Mouse (Mus musculus): Measurements from ENCODE around the gene Eef1akmt3. TPM values are rescaled to one million over a fixed set of nuclear protein-coding genes. Genes with fewer than 3 reads are reported as not detected.
"Not testable (repeated sequence)": the region's sequence is repeated elsewhere in the genome, so short reads cannot be mapped to it uniquely, and the experiment has no call there.

The Eef1akmt3 gene
- polyA plus RNA-seq, 1 experiment from 2014 or later: 0.16 TPM

DNA sequence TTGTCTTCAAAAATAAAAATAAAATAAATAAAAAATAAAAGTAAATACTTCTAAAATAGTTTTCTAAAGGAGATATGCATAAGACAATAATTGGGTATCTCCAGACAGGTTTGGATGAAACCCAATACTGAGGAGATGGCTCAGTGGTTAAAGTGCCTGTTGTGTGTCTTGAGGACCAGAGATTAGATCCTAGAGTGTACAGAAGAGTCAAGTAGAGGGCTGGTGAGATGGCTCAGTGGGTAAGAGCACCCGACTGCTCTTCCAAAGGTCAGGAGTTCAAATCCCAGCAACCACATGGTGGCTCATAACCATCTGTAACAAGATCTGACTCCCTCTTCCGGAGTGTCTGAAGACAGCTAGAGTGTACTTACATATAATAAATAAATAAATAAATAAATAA, 31.7 kb upstream of the Eef1akmt3 start:
- not testable (repeated sequence) for ATAC-seq (replicated peaks; ENCODE audit: extremely low read depth, insufficient read depth, low FRiP score); H3K4me3 ChIP-seq (ENCODE audit: low read length); H3K9me3 ChIP-seq (replicated peaks; ENCODE audit: control insufficient read depth, low read length); H3K27ac ChIP-seq (ENCODE audit: low read length); H3K36me3 ChIP-seq (ENCODE audit: control insufficient read depth, insufficient read depth); H3K4me2 ChIP-seq (ENCODE audit: low read depth, low read length); H3K9ac ChIP-seq (ENCODE audit: low read length)
- H3K4me1 ChIP-seq (ENCODE audit: control insufficient read depth, insufficient read depth, low read length): peaks cover 17% of the 10 kb centered on the region
- H3K27me3 ChIP-seq (ENCODE audit: control insufficient read depth, insufficient read depth, low read length): peaks cover 24% of the 10 kb centered on the region
- 79% methylated on average over 2 of the region's 2 CpGs for WGBS

DNA sequence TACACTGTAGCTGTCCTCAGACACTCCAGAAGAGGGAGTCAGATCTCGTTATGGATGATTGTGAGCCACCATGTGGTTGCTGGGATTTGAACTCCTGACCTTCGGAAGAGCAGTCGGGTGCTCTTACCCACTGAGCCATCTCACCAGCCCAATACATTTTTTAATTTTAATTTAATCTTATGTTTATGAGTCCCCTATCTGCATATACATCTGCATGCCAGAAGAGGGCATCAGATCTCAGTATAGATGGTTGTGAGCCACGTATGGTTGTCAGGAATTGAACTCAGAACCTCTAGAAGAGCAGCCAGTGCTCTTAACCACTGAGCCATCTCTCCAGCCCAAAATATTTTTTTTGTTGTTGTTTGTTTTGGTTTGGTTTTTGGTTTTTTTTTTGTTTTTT, 31.0 kb upstream of the Eef1akmt3 start:
- not testable (repeated sequence) for H3K9me3 ChIP-seq (replicated peaks; ENCODE audit: control insufficient read depth, low read length); ATAC-seq (replicated peaks; ENCODE audit: extremely low read depth, insufficient read depth, low FRiP score); H3K4me2 ChIP-seq (ENCODE audit: low read depth, low read length); H3K9ac ChIP-seq (ENCODE audit: low read length); H3K4me3 ChIP-seq (ENCODE audit: low read length); H3K27ac ChIP-seq (ENCODE audit: low read length)
- Histone ChIP-seq H3K4me1 (ENCODE audit: control insufficient read depth, insufficient read depth, low read length) (peaks cover 17% of the 10 kb centered on the region), H3K27me3 (ENCODE audit: control insufficient read depth, insufficient read depth, low read length) (peaks cover 18% of the 10 kb centered on the region), H3K36me3 (ENCODE audit: control insufficient read depth, insufficient read depth) (peaks cover 12% of the 10 kb centered on the region)
- 92% methylated on average over 4 of the region's 4 CpGs for WGBS

DNA sequence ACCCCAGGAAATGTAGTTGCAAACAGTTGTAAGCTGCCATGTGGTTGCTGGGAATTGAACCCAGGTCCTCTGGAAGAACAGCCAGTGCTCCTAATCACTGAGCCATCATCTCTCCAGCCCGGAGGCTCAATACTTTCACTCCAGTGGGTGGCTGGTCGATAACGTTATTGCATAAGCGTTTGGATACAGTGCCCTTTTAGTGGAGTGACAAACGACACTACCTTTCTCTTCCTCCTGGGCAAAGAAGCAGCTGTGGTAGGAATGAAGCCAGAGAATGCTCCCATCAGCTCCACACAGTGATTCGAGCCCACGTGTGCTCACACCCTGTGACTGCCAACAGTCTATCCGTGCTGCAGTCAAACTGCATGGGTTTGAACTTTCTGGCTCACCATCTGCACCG, 29.9 kb upstream of the Eef1akmt3 start:
- peak overlapping the region; percentile 76 for H3K4me3 ChIP-seq (ENCODE audit: low read length)
- peak overlapping the region; percentile 78 for H3K9ac ChIP-seq (ENCODE audit: low read length)
- no peaks in the 10 kb centered on the region for H3K9me3 ChIP-seq (replicated peaks; ENCODE audit: control insufficient read depth, low read length)
- no peak for ATAC-seq (replicated peaks; ENCODE audit: extremely low read depth, insufficient read depth, low FRiP score)
- peaks cover 17% of the 10 kb centered on the region for H3K4me1 ChIP-seq (ENCODE audit: control insufficient read depth, insufficient read depth, low read length)
- peak overlapping the region; percentile 97 for H3K4me2 ChIP-seq (ENCODE audit: low read depth, low read length)
- peaks cover 23% of the 10 kb centered on the region for H3K36me3 ChIP-seq (ENCODE audit: control insufficient read depth, insufficient read depth)
- WGBS: 69% methylated on average over 9 of the region's 9 CpGs
- H3K27ac ChIP-seq (ENCODE audit: low read length): no peak overlapping the region
- H3K27me3 ChIP-seq (ENCODE audit: control insufficient read depth, insufficient read depth, low read length): peaks cover 9% of the 10 kb centered on the region

DNA sequence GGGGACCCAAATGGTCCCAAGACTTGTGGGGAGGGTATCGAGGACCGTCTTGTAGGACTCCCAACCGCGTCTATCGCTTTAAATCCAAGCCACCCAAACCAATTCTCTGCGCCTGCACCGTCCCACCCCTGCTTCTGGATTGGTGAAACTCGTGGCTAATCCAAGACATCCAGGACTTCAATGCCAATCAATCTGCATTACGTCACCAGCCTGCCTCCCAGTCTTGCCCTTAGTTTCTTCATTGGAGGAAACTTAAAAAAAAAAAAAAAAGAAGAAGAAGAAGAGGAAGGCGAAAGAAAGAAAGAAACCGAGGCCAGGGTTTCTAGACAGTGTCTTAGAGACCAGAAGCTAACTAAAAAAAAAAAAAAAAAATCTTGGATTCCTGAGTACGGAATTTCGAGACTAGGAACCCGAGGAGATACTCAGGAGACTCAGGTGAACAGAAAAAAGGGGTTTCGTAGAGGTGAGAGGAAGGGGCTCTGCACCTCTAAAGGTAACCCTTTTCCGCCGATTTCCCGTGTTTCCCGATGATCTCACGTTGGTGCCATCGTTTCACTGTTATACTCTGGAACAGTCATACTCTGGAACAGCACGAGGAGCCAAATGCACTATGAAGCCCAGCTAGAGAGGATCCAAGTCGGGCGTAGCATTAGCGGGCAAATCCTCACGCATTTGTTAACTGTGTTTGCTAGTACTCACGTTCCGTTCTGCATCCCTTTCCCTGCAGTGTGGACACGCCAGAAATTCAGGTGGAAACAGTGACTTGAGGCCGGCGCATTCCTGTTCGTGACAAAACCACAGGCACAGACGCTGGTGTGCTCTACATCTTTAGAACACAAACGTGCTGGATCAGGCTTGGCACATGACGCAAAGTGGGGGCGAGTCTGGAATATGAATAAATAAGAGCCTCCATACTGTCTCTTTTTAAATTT, 29.1 kb upstream of the Eef1akmt3 start, which contains the start of gene Tspan31:
TSS of gene Tspan31 (minus strand) at position 75 of the 932 bp plus-strand sequence.
- H3K9me3 ChIP-seq (replicated peaks; ENCODE audit: control insufficient read depth, low read length): no peaks in the 10 kb centered on the region
- H3K36me3 ChIP-seq (ENCODE audit: control insufficient read depth, insufficient read depth): peaks cover 30% of the 10 kb centered on the region
- peak within 1 kb of the TSS; percentile 97 for H3K4me2 ChIP-seq (ENCODE audit: low read depth, low read length)
- H3K4me3 ChIP-seq (ENCODE audit: low read length): peak within 1 kb of the TSS; percentile 76
- peaks cover 17% of the 10 kb centered on the region for H3K4me1 ChIP-seq (ENCODE audit: control insufficient read depth, insufficient read depth, low read length)
- ATAC-seq (replicated peaks; ENCODE audit: extremely low read depth, insufficient read depth, low FRiP score): peak; percentile 90
- peaks cover 5% of the 10 kb centered on the region for H3K27me3 ChIP-seq (ENCODE audit: control insufficient read depth, insufficient read depth, low read length)
- 2% methylated on average over 36 of the region's 36 CpGs for WGBS
- H3K27ac ChIP-seq (ENCODE audit: low read length): peak within 1 kb of the TSS; percentile 88
- H3K9ac ChIP-seq (ENCODE audit: low read length): peak within 1 kb of the TSS; percentile 80

DNA sequence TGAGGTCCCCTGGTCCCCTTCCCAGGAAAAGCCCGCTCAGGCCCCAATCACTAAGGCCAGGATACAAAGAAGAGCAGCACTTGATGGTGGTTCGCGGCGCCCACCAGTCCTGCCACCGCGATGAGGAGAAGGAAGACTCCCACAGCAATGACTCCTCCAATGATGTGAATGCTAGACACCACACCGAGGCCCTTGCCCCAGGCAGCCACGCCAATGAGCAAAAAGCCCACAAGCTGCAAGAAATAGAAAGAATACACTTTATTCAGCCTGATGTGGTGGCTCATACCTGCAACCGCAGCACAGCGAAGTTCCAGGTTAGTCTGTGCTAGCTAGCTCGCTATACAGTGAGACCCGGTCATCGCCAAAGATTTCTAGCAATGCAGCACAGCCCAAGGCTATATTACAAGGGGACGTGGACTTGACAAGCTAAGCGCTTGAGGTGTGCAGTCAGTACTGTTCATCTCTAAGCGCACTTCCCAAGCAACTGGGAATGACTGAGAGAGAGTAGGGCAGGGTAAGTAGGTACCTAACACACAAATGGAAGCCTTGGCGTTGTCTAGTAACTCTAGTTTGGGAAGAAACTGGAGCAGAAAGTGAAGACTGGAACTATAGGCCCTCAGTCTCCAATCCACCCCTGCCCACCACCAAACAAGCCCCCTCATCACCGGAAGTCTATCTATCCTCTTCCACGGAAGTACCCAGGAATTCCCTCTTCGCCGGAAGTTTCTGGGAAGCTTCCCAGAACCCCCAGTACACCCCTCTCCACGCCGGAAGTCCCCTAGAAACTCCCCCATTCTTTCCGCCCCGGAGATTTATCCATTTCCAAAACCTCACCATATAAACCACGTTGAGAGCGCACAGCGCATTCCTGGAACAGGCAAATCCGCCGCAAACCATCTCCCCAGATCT, 28.2 kb upstream of the Eef1akmt3 start:
- Histone ChIP-seq H3K4me1 (ENCODE audit: control insufficient read depth, insufficient read depth, low read length) (peaks cover 21% of the 10 kb centered on the region), H3K9ac (ENCODE audit: low read length) (peak overlapping the region; percentile 80), H3K4me2 (ENCODE audit: low read depth, low read length) (peak overlapping the region; percentile 83), H3K27ac (ENCODE audit: low read length) (peak overlapping the region; percentile 88), H3K36me3 (ENCODE audit: control insufficient read depth, insufficient read depth) (peaks cover 38% of the 10 kb centered on the region), H3K9me3 (replicated peaks; ENCODE audit: control insufficient read depth, low read length) (no peaks in the 10 kb centered on the region), H3K4me3 (ENCODE audit: low read length) (peak overlapping the region; percentile 76), H3K27me3 (ENCODE audit: control insufficient read depth, insufficient read depth, low read length) (no peaks in the 10 kb centered on the region)
- WGBS: 7% methylated on average over 30 of the region's 30 CpGs
- ATAC-seq (replicated peaks; ENCODE audit: extremely low read depth, insufficient read depth, low FRiP score): peak; percentile 35

DNA sequence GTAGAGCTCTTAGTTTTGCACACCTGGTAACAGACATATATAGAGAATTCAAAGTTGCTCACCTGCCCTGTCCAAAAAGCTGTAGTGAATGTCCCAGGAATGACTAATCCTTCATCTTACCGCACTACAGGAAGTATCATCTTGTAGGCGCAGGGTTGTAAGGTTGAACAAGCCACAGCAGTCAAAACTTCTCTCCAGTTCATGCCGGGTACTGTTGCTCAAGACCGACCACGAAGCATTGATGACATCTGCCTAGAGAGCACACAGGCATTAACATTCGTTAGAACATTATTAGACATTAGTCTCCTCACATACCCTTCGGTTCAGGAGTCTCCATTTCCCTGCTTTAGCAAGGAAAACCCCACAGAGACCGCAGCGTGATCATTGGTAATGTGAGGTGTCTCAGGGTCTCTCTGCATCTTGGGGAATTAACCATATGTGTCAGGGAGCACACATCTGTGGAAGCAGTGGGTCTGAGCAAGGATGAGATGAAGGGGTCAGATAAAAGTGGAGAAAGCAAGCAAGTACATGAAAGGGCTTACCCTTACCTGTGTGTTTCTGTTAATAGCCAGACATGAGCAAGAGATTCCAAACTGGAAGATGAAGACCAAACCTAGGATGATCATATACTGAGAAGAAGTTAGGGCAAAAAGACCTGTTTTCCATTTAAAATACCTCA, 27.2 kb upstream of the Eef1akmt3 start:
- no peak for ATAC-seq (replicated peaks; ENCODE audit: extremely low read depth, insufficient read depth, low FRiP score)
- Histone ChIP-seq H3K27me3 (ENCODE audit: control insufficient read depth, insufficient read depth, low read length) (no peaks in the 10 kb centered on the region), H3K9me3 (replicated peaks; ENCODE audit: control insufficient read depth, low read length) (no peaks in the 10 kb centered on the region), H3K4me2 (ENCODE audit: low read depth, low read length) (peak overlapping the region; percentile 83), H3K9ac (ENCODE audit: low read length) (no peak overlapping the region), H3K27ac (ENCODE audit: low read length) (no peak overlapping the region), H3K4me1 (ENCODE audit: control insufficient read depth, insufficient read depth, low read length) (peaks cover 23% of the 10 kb centered on the region), H3K36me3 (ENCODE audit: control insufficient read depth, insufficient read depth) (peaks cover 38% of the 10 kb centered on the region), H3K4me3 (ENCODE audit: low read length) (no peak overlapping the region)
- 73% methylated on average over 9 of the region's 9 CpGs for WGBS

DNA sequence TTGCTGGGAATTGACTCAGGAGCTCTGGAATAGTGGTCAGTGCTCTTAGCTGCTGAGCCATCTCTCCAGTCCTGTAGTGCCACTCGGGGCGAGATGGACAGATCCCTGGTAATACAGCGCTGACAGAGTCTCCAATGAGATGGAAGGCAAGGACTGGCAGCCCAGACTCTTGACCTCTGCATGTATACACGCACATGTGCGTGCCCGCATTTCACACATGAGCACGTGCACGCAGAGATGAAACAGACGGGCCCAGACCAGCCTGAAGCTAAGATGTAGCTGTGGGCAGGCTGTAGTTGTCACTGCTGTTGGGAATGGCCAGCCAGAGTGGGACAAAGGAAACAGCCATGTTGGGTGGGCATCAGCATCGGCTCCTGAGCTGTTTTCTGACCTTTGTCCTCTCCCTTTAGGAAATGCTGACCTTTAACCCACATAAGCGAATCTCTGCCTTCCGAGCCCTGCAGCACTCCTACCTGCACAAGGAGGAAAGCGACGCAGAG, 25.3 kb upstream of the Eef1akmt3 start:
- Histone ChIP-seq H3K27me3 (ENCODE audit: control insufficient read depth, insufficient read depth, low read length) (peaks cover under 1% of the 10 kb centered on the region; the same call in 1 of the 2 replicates), H3K4me3 (ENCODE audit: low read length) (no peak overlapping the region), H3K27ac (ENCODE audit: low read length) (no peak overlapping the region), H3K36me3 (ENCODE audit: control insufficient read depth, insufficient read depth) (peaks cover 38% of the 10 kb centered on the region), H3K4me1 (ENCODE audit: control insufficient read depth, insufficient read depth, low read length) (peaks cover 26% of the 10 kb centered on the region), H3K4me2 (ENCODE audit: low read depth, low read length) (no peak overlapping the region), H3K9ac (ENCODE audit: low read length) (no peak overlapping the region), H3K9me3 (replicated peaks; ENCODE audit: control insufficient read depth, low read length) (no peaks in the 10 kb centered on the region)
- WGBS: 92% methylated on average over 14 of the region's 14 CpGs
- ATAC-seq (replicated peaks; ENCODE audit: extremely low read depth, insufficient read depth, low FRiP score): no peak

DNA sequence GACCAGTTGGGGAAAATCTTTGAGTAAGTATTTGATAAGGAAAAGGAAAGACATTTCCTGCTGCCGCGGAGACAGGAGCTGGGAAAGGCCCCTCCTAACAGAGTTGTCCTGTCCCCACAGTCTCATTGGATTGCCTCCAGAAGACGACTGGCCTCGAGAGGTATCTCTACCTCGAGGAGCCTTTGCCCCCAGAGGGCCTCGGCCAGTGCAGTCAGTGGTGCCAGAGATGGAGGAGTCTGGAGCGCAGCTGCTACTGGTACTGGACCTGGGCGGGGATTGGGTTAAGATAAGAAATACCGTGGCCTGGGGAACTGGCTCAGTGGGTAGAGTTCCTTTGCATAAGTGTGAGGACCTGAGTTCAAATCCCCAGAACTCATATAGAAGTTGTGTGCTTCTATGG, 24.7 kb upstream of the Eef1akmt3 start:
- H3K4me2 ChIP-seq (ENCODE audit: low read depth, low read length): no peak overlapping the region
- no peak overlapping the region for H3K9ac ChIP-seq (ENCODE audit: low read length)
- no peak overlapping the region for H3K27ac ChIP-seq (ENCODE audit: low read length)
- no peak for ATAC-seq (replicated peaks; ENCODE audit: extremely low read depth, insufficient read depth, low FRiP score)
- H3K36me3 ChIP-seq (ENCODE audit: control insufficient read depth, insufficient read depth): peaks cover 38% of the 10 kb centered on the region
- H3K27me3 ChIP-seq (ENCODE audit: control insufficient read depth, insufficient read depth, low read length): peaks cover 6% of the 10 kb centered on the region
- no peak overlapping the region for H3K4me3 ChIP-seq (ENCODE audit: low read length)
- H3K4me1 ChIP-seq (ENCODE audit: control insufficient read depth, insufficient read depth, low read length): peaks cover 21% of the 10 kb centered on the region
- no peaks in the 10 kb centered on the region for H3K9me3 ChIP-seq (replicated peaks; ENCODE audit: control insufficient read depth, low read length)
- 53% methylated on average over 9 of the region's 9 CpGs for WGBS

Measured in heart, embryonic 16.5 days (tissue).